Mouse (Mus musculus): ENCODE measurements around the gene Zfp456.
A peak's percentile ranks its signal among the peaks of the same experiment; 100 is the strongest.

Gene Zfp456

GRCm38 (mm10) chr13:67375050-67375911 lies at the start of gene Zfp456, which contains the start of gene Gm28041:
Zfp456 (minus strand) TSS chr13:67375810.
Gm28041 (minus strand) TSS chr13:67375733.
- peak; percentile 36; the same call in 1 of the 2 replicates for TF ChIP-seq GATA4 (IDR thresholded peaks at IDR 0.05; ENCODE audit: insufficient replicate concordance, low read length)

DNA sequence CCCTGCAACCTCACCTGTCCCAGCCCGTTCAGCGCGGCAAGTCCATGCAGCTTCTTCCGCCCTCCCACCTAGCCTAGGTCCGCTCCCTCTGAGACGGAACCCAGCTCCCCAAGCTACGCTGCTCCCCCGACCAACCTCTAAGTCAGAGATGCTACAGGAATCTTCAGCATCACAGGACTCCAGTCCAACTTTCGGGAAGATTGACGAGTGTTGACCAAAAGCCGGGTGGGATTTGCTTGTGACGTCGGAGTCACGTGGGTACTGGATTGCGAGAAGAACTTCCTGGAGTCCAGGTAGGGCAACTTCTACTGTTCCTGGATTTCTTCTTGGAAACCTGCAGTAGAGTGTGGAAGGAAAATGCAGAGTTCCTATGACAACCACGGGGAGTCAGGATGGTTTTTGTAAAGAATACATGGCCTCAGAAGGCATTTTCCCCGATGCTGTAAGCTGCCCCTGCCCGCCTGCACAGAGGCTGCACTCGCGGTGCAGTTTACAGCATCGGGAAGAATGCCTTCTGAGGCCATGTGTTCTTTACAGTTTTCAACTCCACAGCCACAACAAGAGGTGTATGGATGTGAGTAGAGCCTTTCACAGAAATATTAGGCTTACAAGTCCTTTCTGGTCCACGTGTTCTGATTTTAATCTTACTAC lies 45.7 kb upstream of the Zfp456 start, which contains the start of gene Zfp459:
Gene Zfp459, minus strand, starts transcription at position 212 of the 651 bp plus-strand sequence.
- no peak for TF ChIP-seq GATA4 (IDR thresholded peaks at IDR 0.05; ENCODE audit: insufficient replicate concordance, low read length)

- no peak for TF ChIP-seq GATA4 (IDR thresholded peaks at IDR 0.05; ENCODE audit: insufficient replicate concordance, low read length)
Measured at GRCm38 (mm10) chr13:67420558-67421206, 45.1 kb upstream of the Zfp456 start.

DNA sequence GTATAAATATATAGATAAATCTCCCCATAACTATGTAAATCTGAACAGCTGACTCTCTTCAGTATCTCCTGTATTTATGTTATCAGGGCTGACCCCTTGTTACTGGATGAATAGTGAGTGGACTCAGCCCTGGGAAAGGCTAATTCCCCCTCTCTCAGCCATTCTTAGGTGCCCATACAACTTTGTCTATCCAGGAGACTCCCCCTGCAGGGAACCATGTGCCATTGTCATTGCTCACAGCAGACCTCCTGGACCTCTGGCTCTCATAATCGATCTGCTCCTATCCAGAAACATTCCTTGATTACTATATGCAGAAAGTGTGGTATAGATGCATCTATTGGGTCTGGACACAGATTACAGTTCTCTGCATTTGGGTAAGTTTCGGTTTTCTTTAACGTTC lies 41.2 kb upstream of the Zfp456 start:
- TF ChIP-seq GATA4 (IDR thresholded peaks at IDR 0.05; ENCODE audit: insufficient replicate concordance, low read length) = no peak

DNA sequence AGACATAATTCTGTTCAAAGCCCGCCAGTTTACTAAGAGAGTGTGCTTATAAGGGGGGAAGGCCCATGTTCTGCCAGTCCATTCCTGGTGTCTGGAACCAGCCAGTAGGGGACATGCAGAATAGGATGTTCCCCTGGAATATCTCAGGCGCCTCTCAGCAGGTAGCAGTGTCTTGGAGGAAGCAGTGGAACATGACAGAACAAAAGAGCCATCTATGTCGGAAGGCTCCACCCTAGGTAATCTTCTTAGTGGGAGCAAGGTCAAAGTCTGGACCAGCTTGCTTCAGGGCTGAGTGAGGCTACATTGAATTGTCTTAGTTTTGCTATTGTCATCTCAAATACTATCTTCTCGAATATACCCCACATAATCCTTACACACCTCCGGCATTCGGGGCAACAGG lies 40.1 kb upstream of the Zfp456 start:
- no peak for TF ChIP-seq GATA4 (IDR thresholded peaks at IDR 0.05; ENCODE audit: insufficient replicate concordance, low read length)

- TF ChIP-seq GATA4 (IDR thresholded peaks at IDR 0.05; ENCODE audit: insufficient replicate concordance, low read length) = peak; percentile 47; the same call in 1 of the 2 replicates
Measured at GRCm38 (mm10) chr13:67399183-67399903, 23.7 kb upstream of the Zfp456 start, which contains the start of gene Zfp429. Zfp429 (minus strand) TSS chr13:67399819.

- TF ChIP-seq GATA4 (IDR thresholded peaks at IDR 0.05; ENCODE audit: insufficient replicate concordance, low read length) = peak; percentile 85
Measured at GRCm38 (mm10) chr13:67360131-67360744, 15.4 kb downstream of the Zfp456 start, which contains the start of the genes Gm28044 and Zfp953. Gm28044 (minus strand) TSS chr13:67360536. Zfp953 (minus strand) TSS chr13:67360605.

GRCm38 (mm10) chr13:67351854-67352253 lies 23.8 kb downstream of the Zfp456 start:
- no peak for TF ChIP-seq GATA4 (IDR thresholded peaks at IDR 0.05; ENCODE audit: insufficient replicate concordance, low read length)

GRCm38 (mm10) chr13:67343422-67343821 lies 32.2 kb downstream of the Zfp456 start:
- no peak for TF ChIP-seq GATA4 (IDR thresholded peaks at IDR 0.05; ENCODE audit: insufficient replicate concordance, low read length)

GRCm38 (mm10) chr13:67332877-67333276 lies 42.7 kb downstream of the Zfp456 start:
- TF ChIP-seq GATA4 (IDR thresholded peaks at IDR 0.05; ENCODE audit: insufficient replicate concordance, low read length) = no peak

DNA sequence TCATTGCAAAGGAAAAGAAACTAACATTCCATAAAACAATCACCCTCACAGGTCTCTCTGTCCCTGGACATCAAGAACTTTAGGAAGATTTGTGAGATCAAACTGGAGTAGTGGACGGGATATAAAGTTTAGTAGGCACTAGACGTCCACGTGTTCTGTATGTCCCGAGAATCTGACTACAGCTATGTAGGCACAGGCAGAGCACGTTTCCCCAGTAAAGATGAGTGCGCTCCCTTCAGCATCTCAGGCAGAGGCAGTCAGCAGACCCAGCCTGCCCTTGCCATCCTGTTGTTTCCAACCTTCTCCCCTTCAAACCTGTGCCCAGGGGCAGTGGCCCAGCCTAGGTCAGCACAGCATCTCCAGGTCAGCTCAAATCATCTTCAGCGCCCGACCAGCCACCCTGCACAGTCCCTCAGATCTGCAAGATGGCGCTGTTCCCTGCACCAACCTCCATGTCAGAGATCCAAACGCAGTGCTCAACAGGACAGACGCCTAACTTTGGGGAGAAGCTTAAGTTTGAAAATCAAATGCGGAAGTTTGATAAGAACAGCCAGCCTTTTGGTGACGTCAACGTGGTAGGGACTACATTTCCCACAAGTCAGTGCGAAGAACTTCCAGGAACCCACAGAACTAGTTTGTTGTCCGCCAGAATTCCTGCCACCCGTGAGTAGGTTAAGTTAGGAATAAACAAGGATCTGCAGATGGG lies 43.4 kb downstream of the Zfp456 start, which contains the start of gene Zfp595:
Gene Zfp595, minus strand, starts transcription at position 552 of the 706 bp plus-strand sequence.
- peak; percentile 89; the same call in 1 of the 2 replicates for TF ChIP-seq GATA4 (IDR thresholded peaks at IDR 0.05; ENCODE audit: insufficient replicate concordance, low read length)
